Mouse (Mus musculus) adrenal gland, postnatal 10 days (tissue): ENCODE data around the gene H2-M11. TPM values are rescaled to one million over a fixed set of nuclear protein-coding genes. Genes with fewer than 3 reads are reported as not detected.

ENCODE experiments used
- DNase-seq: peaks from one replicate; pipeline ENCODE4 v3.0.0; 2021; ENCODE audit warnings: mixed read lengths
- long read RNA-seq, 2 experiments: library from polyadenylated mRNA; stranded (forward); transcript quantifications; one replicate each; pipeline ENCODE4 v2.0.0; 2021
- total RNA-seq, 2 experiments: library from RNA; stranded (reverse); gene quantifications; 2 replicates each; pipeline ENCODE4 v1.2.3; 2021

Gene H2-M11
- total RNA-seq, result not detected
- long read RNA-seq, experiment 1, result 0 reads
- long read RNA-seq, experiment 2, result 0 reads

GRCm38 (mm10) chr17:36546775-36547174, at the start of gene H2-M11:
Gene H2-M11, plus strand, starts transcription at chr17:36547075.
- no peak for DNase-seq

GRCm38 (mm10) chr17:36500435-36500834, 46.4 kb upstream of the H2-M11 start:
- no peak for DNase-seq

- no peak for DNase-seq
Measured at GRCm38 (mm10) chr17:36503910-36504309, 43.0 kb upstream of the H2-M11 start.

Other genes with a start within 250 kb of the H2-M11 start
- gene H2-M10.1, start 220.9 kb upstream of the H2-M11 start, total RNA-seq, result not detected
- not detected for gene H2-M10.3, start 178.7 kb upstream of the H2-M11 start, total RNA-seq
- gene H2-M10.4, start 84.7 kb upstream of the H2-M11 start, total RNA-seq, result not detected
- under 1 TPM; 0.51 to 0.93 TPM for gene H2-M9, start 95.6 kb downstream of the H2-M11 start, total RNA-seq
- gene H2-M1, start 125.1 kb downstream of the H2-M11 start, total RNA-seq, result not detected
- not detected for gene H2-M10.5, start 225.8 kb downstream of the H2-M11 start, total RNA-seq